Mouse (Mus musculus): ENCODE results near the gene 8030411F24Rik.
"Not testable (repeated sequence)": the region's sequence is repeated elsewhere in the genome, so short reads cannot be mapped to it uniquely, and the experiment has no call there.

The 8030411F24Rik gene

GRCm38 (mm10) chr2:148781709-148782108 lies at the start of gene 8030411F24Rik:
Gene 8030411F24Rik (plus strand): TSS chr2:148782009.
- DNase-seq = no peak

GRCm38 (mm10) chr2:148732327-148733000 lies 49.3 kb upstream of the 8030411F24Rik start, which contains the start of gene Napb:
Gene Napb (minus strand): TSS chr2:148732467.
- DNase-seq = peak; percentile 95 to 97

GRCm38 (mm10) chr2:148743001-148743400 lies 38.8 kb upstream of the 8030411F24Rik start:
- peak; percentile 91 to 93 for DNase-seq

- peak; percentile 33 to 35 for DNase-seq
Observed at GRCm38 (mm10) chr2:148743846-148744407, 37.9 kb upstream of the 8030411F24Rik start.

- no peak for DNase-seq
Observed at GRCm38 (mm10) chr2:148750058-148750457, 31.8 kb upstream of the 8030411F24Rik start, which contains the start of gene Cstl1. Gene Cstl1 (plus strand): TSS chr2:148750358.

- DNase-seq = peak; percentile 74 to 82
Observed at GRCm38 (mm10) chr2:148751893-148752813, 29.7 kb upstream of the 8030411F24Rik start.

- DNase-seq = no peak
Observed at GRCm38 (mm10) chr2:148754310-148754846, 27.4 kb upstream of the 8030411F24Rik start.

- no peak for DNase-seq
Observed at GRCm38 (mm10) chr2:148763648-148764388, 18.0 kb upstream of the 8030411F24Rik start.

GRCm38 (mm10) chr2:148771397-148771796 lies 10.4 kb upstream of the 8030411F24Rik start, which contains the start of gene Cst11:
Gene Cst11 (minus strand): TSS chr2:148771497.
- DNase-seq = not testable (repeated sequence)

- no peak for DNase-seq
Observed at GRCm38 (mm10) chr2:148789142-148789541, 7.3 kb downstream of the 8030411F24Rik start, which contains the start of gene Cst12. Gene Cst12 (plus strand): TSS chr2:148789361.

- no peak for DNase-seq
Observed at GRCm38 (mm10) chr2:148798485-148798884, 16.7 kb downstream of the 8030411F24Rik start, which contains the start of gene Cst8. Gene Cst8 (plus strand): TSS chr2:148798785.

GRCm38 (mm10) chr2:148801491-148801921 lies 19.7 kb downstream of the 8030411F24Rik start:
- DNase-seq = peak; percentile 70 to 82

GRCm38 (mm10) chr2:148806696-148807095 lies 24.9 kb downstream of the 8030411F24Rik start:
- DNase-seq = no peak

GRCm38 (mm10) chr2:148819909-148820308 lies 38.1 kb downstream of the 8030411F24Rik start, which contains the start of gene Cst13:
Gene Cst13 (plus strand): TSS chr2:148820081.
- no peak for DNase-seq

GRCm38 (mm10) chr2:148825986-148826385 lies 44.2 kb downstream of the 8030411F24Rik start:
- no peak for DNase-seq

- no peak for DNase-seq
Observed at GRCm38 (mm10) chr2:148834912-148835311, 53.1 kb downstream of the 8030411F24Rik start, which contains the start of gene Cst9. Gene Cst9 (plus strand): TSS chr2:148835147.

All from cerebellum, postnatal 25 days (tissue).